Mouse (Mus musculus): ENCODE measurements around the gene Scn5a. TPM values are rescaled to one million over a fixed set of nuclear protein-coding genes. Genes with fewer than 3 reads are reported as not detected.

The Scn5a gene
- total RNA-seq, 2 experiments from 2014 or later = 3.9 to 5.2 TPM

DNA sequence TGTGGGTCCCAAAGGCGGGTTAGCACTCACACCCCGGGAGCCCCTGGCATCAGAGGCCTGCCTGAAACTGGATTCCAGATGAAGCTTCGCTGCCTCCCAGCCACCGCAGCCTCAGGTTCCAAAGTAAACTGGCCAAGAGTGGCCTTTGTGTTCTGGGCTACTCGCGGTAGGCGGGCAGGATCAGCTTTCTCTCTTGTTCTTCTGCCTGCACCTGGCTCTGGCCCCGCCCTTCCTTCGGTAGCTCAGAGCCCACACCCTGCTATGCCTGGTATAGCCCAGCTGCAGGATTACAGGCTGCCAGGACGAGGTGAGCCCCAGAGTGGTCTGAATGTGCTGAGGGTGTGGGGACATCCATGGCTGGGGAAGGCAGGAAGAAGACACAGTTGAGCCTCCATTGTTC lies 12.6 kb downstream of the Scn5a start:
- no peak for DNase-seq (ENCODE audit: low spot score in 2 of 2)

DNA sequence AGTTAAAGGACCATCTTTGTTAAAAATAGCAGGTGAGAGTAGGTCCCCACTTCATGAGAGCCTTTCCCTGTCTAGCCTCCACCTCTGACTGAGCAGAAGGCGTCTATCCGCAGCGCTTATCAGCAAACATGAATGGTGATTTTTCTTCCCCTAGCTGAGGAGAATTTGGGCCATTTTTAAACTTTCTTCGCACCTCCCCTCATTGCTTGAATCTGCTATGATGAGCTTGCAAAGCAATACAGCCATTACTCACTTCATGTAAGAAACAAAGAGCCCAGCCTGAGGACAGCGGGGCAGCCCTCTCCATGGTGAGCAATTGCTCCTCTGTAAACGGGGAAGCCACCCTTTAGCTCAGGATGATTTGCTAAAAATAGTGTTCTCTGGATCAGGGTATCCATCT lies 14.0 kb downstream of the Scn5a start:
- DNase-seq (ENCODE audit: low spot score in 2 of 2) = no peak

DNA sequence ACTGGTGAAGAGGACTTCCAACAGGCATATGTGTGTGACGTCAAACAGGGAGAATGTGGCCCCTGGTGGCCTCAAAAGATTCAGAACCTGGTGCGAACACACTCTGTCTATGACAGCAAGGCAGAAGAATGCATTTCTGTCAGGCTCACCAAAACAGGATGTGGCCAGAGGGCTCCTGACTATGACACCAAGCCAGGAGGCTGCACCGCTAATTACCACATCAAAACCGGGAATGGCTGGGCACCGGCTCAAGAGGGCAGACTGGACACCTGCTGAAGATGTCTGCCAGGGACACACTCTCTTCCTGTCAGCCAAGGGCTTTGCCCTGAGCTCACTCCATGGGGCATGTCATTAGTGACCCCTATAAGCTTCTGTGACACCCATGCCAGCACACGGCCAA lies 15.2 kb downstream of the Scn5a start:
- DNase-seq (ENCODE audit: low spot score in 2 of 2) = peak in 1 of 2 experiments; percentile 42

DNA sequence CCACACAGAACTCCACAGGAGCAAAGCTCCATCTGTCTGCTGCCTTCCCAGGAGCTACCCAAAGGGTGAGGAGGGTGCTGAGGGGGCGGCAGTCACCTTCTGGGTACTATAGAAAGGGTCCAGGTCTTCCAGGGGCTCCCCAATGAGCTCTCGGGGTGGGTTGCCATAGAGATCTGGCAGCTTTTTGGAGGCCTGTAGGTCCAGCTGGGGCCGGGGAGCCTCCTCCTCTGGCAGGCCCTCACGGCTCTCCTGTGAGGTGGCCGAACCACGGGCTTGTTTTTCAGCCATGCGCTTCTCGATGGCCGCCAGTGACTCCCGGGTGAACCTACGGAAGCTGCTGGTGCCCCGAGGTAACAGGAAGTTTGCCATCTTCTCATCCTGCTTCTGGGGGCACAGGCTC lies 16.6 kb downstream of the Scn5a start:
- DNase-seq (ENCODE audit: low spot score in 2 of 2) = no peak

DNA sequence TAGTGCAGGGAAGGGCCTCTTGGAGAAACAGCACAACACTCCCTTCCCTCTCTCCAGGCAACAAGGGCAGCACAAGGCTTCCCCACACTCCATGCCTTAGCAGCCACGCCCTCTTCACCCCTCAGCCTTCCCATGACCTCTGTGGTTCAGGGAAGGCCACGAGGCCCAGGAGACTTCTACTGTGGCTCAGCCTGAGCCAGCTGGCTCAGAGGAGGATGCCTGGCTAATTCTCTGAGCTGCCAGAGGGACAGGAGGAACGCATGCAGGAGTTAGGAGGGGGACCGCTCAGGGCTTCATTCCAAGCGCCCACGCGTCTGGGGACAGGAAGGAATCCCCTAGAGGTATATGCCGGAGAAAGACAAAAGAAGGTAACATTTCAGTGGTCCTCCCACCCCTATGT lies 17.1 kb downstream of the Scn5a start:
- DNase-seq (ENCODE audit: low spot score in 2 of 2) = no peak

DNA sequence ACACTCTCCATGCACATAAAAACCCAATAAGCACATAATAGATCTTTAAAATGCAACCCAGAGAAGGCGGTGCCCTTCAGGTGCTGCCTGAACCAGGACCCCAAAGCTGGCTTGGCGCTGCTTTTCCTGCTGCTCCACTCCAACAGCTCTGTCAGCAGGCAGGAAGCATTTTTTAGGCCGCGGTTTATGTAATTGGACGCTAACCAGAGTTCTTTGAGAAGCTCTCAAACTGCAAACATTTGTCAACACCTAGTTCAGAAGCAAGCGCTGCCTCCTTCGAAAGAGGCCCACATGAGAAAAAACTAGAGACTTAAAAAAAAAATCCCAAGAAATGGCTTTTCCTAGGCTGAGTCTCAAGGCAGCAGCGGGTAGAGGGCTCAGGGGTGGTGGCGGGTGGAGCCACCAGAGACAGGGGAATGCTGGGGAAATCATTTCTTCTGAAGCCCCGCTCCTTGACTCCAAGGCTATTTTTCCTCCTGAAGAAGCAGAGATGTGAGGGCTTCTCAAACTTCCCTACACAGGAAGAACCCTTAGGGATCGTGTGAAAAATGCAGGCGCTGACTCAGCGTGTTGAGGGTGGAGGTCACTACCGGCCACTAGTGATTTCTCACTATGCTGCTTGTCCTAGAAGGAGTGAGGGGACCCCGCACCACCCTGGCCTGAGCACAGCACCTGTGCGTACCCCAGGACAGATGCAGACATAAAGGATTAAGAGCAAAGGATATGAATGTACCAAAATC lies 19.1 kb downstream of the Scn5a start:
- DNase-seq (ENCODE audit: low spot score in 2 of 2) = no peak

DNA sequence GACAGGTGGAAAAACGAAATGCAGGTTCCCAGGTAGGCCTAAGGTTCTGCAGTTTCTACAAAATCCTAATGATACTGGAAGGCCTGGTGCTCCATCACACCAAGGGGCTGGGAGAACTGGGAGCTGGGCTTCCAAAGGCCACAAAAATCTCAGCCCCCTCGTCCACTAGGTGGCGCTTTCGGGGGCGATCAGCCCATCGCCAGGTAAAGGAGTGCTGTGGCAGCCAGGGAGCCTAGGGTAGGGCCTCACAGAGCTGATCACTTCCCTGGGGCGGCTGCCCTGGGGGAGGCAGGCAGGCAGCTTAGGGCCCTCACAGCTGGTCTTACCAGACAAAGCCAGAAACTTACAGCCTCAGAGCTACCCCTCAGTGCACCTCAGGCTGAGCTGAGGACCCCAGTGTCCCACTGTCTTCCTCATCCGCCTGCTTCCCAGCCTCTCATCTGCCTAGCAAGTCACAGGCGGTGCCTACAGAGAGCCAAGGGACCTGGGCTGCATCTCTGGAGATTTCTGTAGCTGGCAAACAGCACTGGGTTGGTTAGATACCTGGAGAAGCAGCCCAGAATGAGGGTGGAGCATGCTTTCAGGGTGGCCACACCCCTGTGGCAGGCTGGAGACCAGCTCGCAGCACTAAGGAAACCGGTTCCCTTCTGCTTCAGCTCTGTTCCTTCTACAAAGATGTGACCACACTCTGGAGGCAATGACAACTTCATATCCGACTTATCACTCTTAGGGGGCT lies 20.5 kb downstream of the Scn5a start:
- DNase-seq (ENCODE audit: low spot score in 2 of 2) = no peak

DNA sequence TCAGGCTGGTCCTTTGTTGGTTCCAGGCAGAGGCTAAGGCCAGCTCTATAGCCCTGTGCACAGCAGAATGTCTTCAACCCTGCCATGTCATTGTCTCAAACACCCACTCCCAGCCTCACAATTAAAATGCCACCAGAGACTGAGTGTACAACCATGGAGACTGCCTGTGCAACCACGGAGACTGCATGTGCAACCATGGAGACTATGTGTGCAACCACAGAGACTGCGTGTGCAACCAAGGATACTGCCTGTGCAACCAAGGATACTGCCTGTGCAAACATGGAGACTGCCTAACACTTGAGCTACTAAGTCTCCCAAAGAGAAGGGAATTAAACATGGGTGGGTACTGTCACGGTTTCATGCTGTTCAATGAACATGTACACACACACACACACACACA lies 22.8 kb downstream of the Scn5a start:
- no peak for DNase-seq (ENCODE audit: low spot score in 2 of 2)

DNA sequence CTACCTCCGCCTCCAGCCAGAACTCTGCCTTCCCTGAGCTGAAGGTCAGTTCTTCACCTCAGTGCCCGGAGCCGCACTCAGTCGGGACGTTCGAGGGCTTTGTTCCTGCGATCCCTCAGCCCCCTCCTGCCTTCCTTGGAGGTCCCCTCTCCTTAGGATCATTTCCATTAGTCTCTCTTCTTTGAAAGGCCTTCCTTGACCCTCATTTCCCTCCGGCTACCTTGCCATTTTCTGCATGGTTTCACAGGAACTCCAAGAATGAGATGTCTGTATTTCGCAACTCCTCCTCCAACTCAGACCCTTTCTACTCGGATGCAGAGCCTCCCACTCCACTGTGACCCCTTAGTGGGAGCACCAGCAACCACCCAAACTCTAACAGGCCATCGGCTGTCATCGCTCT lies 31.3 kb downstream of the Scn5a start:
- no peak for DNase-seq (ENCODE audit: low spot score in 2 of 2)

DNA sequence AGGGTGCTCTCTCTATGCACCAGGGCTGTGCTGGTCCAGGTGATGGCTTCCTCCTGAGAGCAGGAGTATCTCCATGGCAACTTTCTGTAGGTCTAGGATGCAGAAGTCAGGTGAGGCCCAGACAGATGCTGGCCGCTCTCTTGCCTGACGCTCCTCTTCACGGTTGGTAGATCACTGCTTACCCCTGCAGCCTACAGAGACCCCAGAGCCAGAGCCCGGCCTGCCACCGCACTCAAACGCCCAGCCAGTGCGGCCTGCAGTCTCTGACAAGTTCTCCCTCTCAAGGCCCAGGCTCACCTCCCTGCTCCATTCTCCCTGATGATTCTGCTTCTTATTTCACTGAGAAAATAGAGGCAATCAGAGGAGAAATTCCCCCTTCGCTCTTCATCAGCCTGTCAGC lies 31.7 kb downstream of the Scn5a start:
- no peak for DNase-seq (ENCODE audit: low spot score in 2 of 2)

DNA sequence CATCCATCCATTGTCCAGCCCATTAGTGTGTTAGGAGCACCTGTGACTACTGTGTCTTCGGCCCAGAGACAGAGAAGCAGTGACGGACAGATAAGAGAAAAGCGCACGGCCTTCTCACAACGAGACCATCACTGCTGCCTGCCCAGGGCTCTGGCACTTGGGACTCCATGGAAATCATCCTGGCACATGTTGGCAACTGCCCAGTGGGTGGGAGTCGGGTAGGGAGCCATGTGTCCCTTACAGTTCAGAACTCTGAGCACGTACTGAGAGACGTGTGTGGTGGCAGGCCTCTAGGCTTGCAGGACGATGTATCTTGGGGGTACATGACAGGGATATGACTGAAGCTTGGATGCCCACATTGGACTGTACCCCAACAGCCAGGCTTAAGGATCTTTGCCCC lies 38.1 kb downstream of the Scn5a start:
- DNase-seq (ENCODE audit: low spot score in 2 of 2) = no peak

DNA sequence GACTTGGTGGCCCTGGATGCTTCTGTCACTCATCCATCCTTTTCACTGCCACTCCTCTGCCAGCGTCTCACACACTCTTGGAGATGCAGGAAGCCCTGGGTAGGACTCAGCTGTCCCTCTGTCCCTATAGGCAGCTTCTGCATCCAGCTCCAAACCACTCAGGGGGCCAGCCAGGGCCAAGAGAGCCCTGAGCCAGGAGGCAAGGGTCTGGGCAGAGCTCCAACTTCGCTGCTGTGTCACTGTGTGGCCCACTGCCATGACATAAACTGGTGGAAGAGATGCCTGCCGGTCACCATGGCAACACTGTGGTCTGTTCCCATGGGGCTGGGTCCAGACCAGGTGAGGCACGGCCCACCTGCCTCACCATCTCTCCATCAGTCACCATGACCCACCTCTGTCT lies 41.0 kb downstream of the Scn5a start:
- no peak for DNase-seq (ENCODE audit: low spot score in 2 of 2)

DNA sequence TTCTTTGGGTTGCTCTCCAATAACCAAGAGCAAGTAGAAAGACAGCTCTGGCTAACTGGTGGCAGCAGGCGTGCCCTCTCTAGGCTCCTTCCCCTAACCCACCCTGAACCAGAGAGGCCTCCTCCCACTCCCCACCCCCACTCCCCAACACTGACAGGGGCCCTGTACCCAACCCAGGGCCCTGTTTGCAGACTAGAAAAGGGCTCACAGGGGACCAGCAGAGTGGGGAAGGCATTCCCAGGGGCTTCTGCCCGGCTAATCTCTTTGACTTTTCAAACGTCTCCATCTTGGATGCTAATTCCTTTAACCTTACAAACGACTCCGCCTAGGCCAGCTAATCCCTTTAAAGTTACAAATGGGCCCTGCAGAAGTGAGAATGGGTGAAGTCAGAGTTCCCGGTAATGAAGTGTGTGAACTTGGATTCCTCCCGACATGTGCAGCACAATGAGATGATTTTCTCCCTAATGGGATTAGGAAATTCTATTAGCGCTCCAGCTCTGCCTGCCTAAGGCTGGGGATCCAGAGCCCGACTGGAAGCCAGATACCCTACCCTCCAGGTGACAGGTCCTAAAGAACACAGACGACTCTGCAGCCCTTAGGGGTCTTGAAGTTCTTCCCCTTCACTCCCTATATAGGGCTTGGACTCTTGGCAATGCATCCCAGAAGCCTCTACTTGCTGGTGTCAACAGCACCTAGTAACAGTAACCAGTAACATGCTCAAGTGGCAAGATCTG lies 47.0 kb downstream of the Scn5a start:
- no peak for DNase-seq (ENCODE audit: low spot score in 2 of 2)

DNA sequence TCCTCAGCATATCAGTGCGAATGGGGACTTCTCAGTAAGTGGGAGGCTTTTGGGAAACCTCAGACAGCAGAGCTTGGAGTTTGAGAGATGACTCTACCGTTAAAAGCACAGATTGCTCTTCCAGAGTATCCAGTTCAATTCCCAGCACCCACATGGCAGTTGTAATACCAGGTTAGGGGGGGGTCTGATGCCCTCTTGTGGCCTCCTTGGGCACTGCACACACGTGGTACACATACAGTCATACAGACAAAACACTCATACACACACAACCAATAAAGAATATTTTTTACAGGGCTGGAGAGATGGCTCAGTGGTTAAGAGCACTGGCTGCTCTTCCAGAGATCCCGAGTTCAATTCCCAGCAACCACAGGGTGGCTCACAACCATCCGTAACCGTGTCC lies 54.3 kb downstream of the Scn5a start:
- DNase-seq (ENCODE audit: low spot score in 2 of 2) = no peak

DNA sequence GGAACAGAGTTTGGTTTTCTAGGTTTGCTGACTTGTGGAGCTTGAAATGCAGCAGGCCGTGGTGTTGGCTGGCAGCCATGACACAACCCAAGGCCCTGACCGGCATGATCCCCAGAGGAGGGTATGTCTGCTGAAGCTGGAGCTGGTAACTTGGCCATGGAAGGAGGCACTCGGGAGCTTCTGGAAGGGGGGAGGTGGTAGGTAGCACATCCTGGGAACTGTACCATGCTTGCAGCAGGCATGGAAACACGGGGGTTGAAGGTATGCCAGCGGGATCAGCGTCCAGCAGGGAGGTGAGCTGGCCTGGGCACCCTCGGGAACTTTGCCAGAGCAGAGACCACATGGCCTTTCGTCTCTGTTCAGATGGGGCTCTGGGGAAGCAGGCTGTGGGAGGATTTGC lies 55.5 kb downstream of the Scn5a start:
- no peak for DNase-seq (ENCODE audit: low spot score in 2 of 2)

DNA sequence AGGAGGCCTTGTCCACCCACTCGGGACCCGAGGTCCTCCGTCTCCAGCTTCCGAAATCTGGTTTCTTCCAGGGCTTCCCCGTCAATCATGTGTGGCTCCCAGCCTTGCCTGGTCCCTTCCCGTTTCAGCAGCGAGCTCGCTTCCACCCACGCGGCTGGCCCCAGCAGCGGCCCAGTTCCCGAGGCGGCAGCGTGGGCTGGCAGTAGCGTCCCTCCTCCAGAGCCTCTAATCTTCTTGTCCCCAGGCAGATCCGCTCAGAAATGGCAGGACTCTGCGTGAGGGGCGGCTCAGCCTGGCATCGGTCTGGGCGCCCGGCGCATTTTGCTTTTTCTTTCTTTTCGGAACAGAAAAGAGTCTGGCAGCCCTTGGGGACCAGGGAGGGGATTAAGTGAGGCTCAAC lies 59.7 kb downstream of the Scn5a start:
- DNase-seq (ENCODE audit: low spot score in 2 of 2) = no peak

DNA sequence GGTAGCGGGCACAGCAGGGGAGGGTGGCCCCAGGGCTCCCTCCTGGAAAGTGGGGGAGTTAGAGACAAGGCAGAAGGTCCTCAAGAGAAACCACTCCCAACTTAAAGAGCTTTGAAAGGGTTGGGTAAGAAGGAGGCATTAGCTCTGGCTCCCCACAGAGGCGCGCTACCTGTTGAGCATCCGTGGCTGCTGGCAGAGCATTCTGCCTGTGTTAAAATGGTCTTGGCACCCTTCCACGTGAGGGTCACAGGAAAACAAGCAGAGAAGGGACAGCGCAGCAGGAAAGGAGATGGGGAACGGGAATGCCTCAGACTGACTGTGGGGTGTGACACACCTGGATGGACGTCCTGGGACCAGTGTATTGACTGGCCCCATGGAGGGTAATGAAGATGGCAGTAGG lies 60.6 kb downstream of the Scn5a start:
- no peak for DNase-seq (ENCODE audit: low spot score in 2 of 2)

DNA sequence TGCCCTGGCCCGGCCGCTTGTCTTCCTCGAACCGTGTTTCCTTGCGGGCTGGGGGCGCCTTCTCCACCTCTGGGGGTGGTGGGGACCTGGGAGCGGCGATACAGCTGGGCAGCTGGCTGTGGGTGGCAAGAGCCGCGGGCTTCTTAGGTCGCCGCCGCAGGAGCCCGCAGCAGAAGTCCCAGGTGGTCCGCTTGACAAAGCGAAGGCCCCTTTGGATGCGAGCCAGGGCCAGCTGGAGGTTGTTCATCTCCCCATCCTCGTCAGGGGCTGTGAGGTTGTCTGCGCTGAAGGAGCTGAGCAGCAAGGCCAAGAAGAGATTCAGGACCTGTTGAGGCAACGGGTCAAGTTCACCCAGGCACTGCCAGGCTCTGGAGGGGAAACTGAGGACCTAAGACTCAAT lies 61.3 kb downstream of the Scn5a start:
- no peak for DNase-seq (ENCODE audit: low spot score in 2 of 2)

DNA sequence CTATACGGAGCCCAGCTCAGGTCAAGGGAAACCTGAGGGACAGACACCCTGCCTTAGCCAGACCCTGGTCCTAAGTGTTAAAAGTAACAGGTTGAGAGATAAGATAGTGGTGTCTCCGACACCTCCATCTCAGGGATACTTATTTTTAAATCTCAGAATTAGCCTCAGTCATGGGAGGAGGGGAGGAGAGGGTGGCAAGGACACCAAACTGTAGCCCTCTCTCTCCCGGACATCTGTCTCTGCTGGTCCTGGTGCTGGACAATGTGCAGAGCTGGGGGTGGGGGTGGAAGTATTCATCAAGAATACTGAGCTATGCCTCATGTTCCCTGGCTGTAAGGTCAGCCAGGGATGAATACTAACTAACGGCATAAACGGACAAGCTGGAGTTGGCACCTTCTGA lies 62.0 kb downstream of the Scn5a start:
- DNase-seq (ENCODE audit: low spot score in 2 of 2) = no peak

DNA sequence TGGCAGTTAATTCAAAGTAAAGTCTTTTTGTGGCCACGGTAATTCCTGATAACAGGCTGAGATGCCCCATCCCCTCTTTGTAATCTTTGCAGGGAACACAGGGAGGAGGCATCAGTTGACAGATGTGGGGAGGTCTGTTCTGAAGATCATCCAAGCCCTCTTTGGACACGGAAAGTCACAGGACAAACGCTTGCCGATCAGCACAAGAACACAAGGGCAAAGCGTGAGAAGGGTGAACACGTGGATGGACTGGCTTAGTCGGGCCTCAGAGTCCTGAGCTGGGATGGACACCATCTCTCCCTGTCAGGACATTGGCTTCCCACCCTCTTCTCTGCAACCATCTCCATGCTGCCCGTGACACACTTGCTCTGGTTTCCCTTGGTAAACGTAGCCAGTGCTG lies 63.4 kb downstream of the Scn5a start:
- no peak for DNase-seq (ENCODE audit: low spot score in 2 of 2)

DNA sequence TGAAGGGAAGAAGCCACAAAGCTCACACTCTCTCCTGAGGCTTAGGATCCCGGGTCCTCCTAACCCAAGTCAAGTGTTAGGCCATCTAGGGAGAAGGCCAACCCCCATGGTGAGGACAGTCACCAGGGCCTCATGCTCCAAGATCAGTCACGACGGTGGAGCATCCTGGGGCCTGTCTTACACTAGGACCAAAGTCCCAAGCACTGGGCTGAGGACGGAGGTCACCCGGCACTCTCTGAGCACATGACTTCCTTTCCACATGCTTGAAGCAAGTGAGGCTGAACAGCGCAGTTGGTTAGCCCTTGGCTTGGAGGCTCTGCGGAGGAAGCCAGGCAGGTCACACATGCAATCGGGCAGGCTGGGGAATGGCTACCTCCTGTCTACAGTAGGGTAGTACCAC lies 63.8 kb downstream of the Scn5a start:
- no peak for DNase-seq (ENCODE audit: low spot score in 2 of 2)

DNA sequence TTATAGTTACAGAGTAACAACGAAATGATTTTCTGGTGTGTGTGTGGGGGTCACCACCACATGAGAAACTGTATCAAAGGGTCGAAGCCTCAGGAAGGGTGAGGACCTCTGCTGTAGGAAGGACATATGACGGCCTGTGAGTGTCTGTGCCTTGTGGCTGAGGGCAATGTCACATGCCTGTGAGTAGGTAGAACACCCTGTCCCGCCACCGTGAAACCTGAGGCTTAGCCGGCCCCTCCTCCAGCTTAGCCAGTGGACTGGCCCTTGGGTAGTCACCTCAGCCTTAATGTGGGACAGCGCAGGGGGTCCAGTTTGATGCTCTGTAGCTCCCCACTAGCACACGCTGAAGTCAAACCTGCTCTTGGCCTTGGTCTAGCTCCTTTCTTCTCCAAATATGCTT lies 65.0 kb downstream of the Scn5a start:
- DNase-seq (ENCODE audit: low spot score in 2 of 2) = no peak

Measured in gastrocnemius, postnatal 4 days (tissue).